Mouse (Mus musculus): ENCODE data around the gene P2rx1.

GRCm38 (mm10) chr11:73019147-73019795 lies 20.4 kb downstream of the P2rx1 start:
- TF ChIP-seq CTCF (IDR thresholded peaks at IDR 0.05; ENCODE audit: borderline replicate concordance, insufficient read depth, low read length): no peak
- no peak for TF ChIP-seq POLR2A (IDR thresholded peaks at IDR 0.05; ENCODE audit: low read depth, low read length)
